Mouse (Mus musculus): Measurements from ENCODE around the gene Acsm1.

The Acsm1 gene

DNA sequence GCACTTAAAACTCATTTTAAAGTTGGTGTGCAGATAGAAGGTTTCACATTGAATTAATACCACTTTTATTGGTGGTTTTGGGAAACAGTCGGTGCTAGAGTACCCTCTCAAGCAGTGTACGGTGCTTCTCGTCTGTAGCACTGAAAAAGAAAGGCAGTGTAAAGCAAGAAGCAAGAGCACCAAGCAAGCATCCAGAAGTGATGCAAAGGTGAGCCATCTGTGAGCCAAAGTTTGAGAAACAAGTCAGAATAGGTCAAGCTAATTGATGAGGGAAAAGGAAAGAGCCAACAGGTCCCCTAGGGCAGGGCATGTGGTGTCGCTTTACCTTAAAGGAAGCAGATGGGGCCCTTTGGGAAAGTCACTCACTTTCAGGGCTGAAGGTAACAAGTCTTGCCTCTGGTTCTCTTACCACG is at the start of gene Acsm1:
TSS of gene Acsm1 (plus strand) at position 363 of the 413 bp plus-strand sequence.
- DNase-seq = peak; percentile 55

DNA sequence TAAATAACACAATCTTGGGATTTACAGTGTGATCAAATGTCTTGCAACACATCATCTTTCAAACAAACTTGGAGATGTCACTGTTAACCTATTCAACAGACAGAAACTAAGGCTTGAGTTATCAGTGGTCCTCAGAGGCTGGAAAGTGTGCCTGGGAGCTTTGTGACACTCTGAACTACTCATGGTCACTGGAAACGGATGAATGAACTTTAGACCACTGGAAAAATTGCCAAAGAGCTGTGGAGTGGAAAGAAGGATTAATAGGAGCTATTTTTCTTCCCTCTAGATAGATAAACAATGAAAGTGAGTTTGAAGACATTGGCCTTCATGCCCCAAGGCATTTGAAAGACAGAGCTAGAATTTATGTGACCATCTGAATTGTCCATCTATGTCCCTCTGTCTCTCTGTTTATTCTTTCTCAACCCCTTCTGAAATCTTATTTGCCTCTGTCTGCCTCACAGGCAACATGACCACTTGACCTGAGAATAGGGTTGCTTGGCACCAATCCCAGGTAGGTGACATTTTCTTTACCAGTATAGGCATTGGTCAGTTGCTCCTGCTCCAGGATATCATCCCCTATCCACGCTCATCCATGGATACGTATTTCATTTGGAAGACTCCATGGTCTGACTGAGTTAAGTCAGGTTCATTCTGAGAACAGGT is 46.9 kb upstream of the Acsm1 start:
- peak; percentile 31 for DNase-seq

DNA sequence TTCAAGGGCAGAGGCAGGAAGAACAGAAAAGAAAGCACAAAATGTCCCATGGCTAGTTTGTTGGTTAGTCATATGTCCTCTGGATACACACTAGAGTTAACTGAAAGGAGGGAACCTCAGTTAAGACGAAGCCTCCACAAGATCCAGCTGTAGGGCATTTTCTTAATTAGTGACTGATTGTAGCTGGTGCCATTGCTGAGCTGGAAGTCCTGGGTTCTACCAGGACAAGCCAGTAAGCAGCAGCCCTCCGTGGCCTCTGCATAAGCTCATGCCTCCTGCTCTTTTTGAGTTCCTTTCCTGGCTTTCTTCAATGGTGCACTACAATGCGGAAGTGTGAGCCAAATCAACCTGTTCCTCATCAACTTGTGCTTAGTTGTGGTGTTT is 46.4 kb upstream of the Acsm1 start:
- DNase-seq = peak; percentile 30

DNA sequence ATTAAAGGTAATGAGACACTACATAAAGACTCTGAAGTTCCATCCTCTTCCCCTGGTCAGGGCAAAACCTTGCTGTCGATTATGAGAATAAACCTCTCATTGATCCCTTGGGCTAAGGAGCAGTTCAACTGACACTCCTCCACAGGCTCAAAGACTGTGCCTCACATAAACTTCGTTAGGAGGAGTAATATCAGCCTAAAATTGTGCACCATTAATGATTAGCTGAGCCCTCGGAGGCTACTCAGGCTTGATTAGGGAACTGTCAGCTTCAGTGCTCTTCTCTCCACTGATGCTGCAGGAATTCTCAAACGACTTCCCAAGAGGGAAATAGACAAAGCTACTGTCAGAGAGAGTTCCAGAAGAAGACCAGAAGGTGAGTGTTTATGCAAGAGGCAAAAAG is 45.4 kb upstream of the Acsm1 start:
- DNase-seq = peak; percentile 46

DNA sequence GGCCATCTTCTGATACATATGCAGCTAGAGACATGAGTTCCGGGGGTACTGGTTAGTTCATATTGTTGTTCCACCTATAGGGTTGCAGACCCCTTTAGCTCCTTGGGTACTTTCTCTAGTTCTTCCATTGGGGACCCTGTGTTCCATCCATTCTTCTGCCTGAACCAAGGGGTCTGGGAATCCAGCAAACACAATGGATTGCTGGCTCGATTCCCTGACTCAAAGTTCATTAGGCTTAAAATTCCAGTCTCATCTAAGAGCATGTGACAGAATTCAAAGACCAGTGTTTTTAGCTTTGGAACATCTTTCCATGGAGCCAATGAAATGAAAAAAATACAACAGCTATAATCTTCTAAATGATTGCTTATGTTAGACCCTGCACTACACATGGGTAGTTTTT is 44.4 kb upstream of the Acsm1 start:
- DNase-seq = peak; percentile 25

DNA sequence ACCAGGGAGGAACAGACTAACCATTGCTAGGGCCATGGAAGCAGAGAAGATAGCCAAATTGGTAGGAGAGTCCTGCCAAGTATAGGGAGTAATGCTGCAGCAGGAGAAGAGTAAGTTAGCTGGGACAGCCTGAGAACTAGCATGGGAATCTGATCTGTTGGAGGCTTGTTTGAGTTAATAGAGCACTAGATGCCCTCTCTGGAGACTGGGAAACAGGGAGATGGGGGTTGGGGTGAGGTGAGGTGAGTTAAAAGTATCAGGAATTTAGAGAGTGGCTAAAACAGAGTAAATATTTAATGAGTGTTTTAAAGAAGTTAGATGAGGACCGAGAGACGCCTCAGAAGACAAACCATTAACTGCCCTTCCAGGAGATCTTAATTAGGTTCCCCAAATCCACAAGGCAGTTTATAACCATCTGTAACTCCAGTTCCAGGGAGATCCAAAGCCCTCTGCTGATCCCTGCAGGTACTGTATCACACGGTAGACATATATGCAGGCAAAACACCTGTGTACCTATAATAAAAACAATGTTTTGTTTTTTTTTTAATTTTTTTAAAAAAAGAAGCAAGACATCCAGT is 12.2 kb upstream of the Acsm1 start:
- peak; percentile 22 for DNase-seq

- DNase-seq = peak; percentile 40
These were observed 11.5 kb upstream of the Acsm1 start for GRCm38 (mm10) chr7:119595306-119595705.

GRCm38 (mm10) chr7:119596536-119596935 is 10.3 kb upstream of the Acsm1 start:
- DNase-seq = peak; percentile 14

DNA sequence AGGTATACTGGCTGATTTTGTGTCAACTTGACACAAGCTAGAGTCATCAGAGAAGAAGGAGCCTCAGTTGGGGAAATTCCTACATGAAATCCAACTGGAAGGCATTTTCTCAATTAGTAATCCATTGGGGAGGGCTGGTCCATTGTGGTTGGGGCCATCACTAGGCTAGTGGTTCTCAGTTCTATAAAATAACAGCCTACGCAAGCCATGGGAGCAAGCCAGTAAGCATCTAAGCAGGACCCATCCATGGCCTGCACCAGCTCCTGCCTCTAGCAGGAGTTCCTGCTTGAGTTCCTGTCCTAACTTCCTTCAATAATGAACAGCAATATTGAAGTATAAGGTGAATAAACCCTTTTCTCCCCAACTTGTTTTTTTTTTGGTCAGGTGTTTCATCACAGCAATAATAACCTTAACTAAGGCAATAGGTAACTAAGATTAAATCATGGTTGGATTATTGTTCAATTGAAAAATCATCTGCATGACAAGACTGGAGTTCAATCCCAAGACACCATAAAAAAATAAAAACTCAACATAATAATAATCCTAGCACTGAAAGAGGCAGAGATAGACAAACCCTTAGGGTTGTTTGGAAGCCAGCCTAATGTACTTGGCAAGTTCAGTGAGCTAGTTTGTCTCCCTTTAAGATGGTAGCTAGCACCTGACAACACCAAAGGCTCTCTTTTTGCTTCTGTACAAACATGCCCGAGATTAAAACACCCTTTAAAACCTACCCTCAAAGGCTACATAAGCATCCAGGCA is 5.5 kb upstream of the Acsm1 start:
- DNase-seq = peak; percentile 50

- DNase-seq = peak; percentile 11
These were observed 4.9 kb upstream of the Acsm1 start for GRCm38 (mm10) chr7:119601954-119602317.

- peak; percentile 16 for DNase-seq
These were observed 1.8 kb upstream of the Acsm1 start for GRCm38 (mm10) chr7:119604903-119605483.

GRCm38 (mm10) chr7:119605926-119606663 is 731 bp upstream of the Acsm1 start:
- DNase-seq = peak; percentile 13

GRCm38 (mm10) chr7:119607796-119608515 is 1.1 kb downstream of the Acsm1 start:
- DNase-seq = peak; percentile 41

DNA sequence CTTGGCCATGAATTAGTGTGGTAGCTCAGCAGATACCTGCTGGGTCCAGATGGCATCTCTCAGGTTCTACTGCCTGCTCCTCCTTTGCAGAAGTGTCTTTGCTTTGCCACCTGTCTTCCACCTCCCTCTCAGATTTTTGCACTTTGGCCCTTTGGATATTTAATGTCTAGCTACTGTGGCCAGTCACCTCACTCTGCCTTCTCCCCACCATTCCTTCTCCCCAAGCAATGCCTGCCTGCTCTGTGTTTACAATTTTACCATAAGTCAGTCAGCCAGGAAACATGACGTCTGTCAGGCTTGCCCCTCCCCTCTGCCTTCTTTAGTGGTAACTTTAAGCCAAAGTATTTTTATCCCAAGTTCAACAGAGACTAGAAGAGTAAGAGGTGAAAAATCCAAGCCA is 9.7 kb downstream of the Acsm1 start:
- DNase-seq = peak; percentile 21

DNA sequence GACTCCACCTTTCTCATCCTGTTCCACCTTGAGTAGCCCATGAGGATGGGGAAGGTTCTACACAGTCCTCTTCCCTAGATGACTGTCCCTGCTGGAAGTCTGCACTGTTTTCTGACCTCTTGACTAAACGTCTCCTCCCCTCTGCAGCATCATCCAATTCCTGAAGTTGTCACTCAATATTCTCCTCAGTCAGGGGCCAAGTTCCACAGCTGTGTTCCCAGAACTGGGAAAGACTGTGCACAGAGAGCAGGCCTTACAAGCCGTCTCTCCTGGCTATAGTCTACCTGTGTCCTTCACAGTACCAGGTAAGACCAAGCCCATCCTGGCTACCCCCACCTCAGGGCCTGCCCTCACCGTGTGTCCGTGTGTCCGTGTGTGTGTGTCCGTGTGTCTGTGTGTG is 10.8 kb downstream of the Acsm1 start:
- DNase-seq = peak; percentile 63

DNA sequence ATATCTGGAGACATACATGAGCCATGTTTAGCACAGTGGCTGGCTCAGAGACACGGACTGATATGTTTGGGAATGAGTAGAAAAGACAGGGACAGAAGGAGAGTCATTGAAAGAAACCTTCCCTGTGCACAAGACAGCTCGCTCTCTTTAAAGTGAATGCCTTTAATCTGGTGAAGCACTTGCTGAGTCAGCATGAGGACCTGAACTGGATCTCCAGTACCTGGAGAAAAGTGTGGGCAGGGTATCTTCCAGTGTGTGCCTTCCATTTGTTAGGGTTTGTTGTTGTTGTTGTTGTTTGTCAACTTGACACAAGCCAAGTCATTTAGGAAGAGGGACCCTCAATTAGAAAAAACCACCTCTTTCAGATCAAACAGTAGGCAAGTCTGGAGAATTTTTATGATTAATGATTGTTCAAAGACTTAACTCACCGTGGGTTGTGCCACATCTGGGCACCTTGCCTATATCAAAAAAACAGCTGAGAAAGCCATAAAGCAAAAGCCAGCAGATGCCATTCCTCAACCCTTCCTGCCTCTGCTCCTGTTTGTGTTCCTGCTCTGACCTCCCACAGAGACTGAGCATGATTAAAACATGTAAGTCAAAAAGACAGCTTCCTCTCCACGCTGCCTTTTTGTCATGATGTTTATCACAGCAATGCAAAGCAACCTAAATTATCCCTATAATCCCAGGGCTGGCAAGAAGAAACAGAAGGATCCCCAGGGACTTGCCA is 11.5 kb downstream of the Acsm1 start:
- peak; percentile 61 for DNase-seq

GRCm38 (mm10) chr7:119620157-119620556 is 13.3 kb downstream of the Acsm1 start:
- DNase-seq = peak; percentile 14

DNA sequence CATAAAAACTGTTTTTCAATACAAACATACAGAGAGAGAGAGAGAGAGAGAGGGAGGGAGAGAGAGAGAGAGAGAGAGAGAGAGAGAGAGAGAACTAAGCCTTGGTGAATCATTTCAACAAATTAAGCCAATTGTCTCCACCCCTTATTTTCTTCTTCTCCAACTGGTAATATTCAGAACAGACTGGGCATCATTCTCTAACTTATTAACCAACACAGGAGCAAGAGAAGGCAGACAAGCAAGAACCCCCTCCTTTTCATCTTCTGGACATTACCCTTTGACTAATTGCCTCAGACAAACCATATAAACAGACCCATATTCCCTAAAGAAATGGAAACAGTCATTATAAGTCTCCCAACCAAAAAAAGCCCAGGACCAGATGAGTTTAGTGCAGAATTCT is 31.9 kb downstream of the Acsm1 start:
- DNase-seq = no peak

- no peak for DNase-seq
These were observed 35.5 kb downstream of the Acsm1 start for GRCm38 (mm10) chr7:119642307-119642706.

GRCm38 (mm10) chr7:119667893-119668292 is 61.1 kb downstream of the Acsm1 start:
- no peak for DNase-seq

- DNase-seq = no peak
These were observed 63.6 kb downstream of the Acsm1 start for GRCm38 (mm10) chr7:119670395-119670794.

DNA sequence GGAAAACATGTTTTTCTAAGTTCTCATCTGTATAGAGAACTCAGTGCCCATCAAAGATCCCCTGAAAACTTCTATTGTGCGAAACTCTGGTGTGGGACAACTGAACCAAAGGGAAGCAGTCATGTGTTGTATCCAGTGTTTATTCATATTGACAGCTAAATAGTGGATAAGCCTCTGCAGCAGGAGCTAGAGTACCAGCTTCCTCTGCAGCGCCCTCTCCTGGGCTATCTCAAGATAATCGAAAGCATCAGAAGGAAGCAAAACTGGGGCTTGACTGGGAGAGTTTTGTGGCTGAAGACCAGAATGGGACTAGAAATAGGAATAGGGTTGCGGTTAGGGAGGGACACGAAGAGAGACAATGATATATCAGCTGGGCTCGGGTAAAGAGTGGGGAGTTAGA is 64.1 kb downstream of the Acsm1 start:
- no peak for DNase-seq
